Mouse (Mus musculus) inflammation-experienced regulatory T-cells, adult 6 months (primary cell): Measurements from ENCODE around the gene Madcam1. TPM values are rescaled to one million over a fixed set of nuclear protein-coding genes. Genes with fewer than 3 reads are reported as not detected.
A peak's percentile ranks its signal among the peaks of the same experiment; 100 is the strongest.
"Not testable (repeated sequence)": the region's sequence is repeated elsewhere in the genome, so short reads cannot be mapped to it uniquely, and the experiment has no call there.

Experiments used
- ATAC-seq: one replicate; pipeline ENCODE4 v1.8.0; 2017
- polyA plus RNA-seq, 3 experiments: library from polyadenylated mRNA; unstranded; fragments of 100-300 nt; shearing (Covaris generic); gene quantifications; one replicate each; pipeline ENCODE4 v1.2.1; 2017

Gene Madcam1
- polyA plus RNA-seq, 3 experiments from 2014 or later, result not detected

- no peak for ATAC-seq
Measured at GRCm38 (mm10) chr10:79691986-79692548, 27.7 kb downstream of the Madcam1 start.

- ATAC-seq, result no peak
Measured at GRCm38 (mm10) chr10:79693580-79694378, 29.4 kb downstream of the Madcam1 start.

GRCm38 (mm10) chr10:79694379-79694655 lies 30.0 kb downstream of the Madcam1 start:
- no peak for ATAC-seq

- ATAC-seq, result peak; percentile 58
Measured at GRCm38 (mm10) chr10:79695231-79696128, 31.1 kb downstream of the Madcam1 start.

GRCm38 (mm10) chr10:79696129-79696651 lies 31.8 kb downstream of the Madcam1 start:
- no peak for ATAC-seq

GRCm38 (mm10) chr10:79697916-79698315 lies 33.6 kb downstream of the Madcam1 start:
- ATAC-seq, result no peak

GRCm38 (mm10) chr10:79698459-79698858 lies 34.1 kb downstream of the Madcam1 start:
- ATAC-seq, result no peak

- no peak for ATAC-seq
Measured at GRCm38 (mm10) chr10:79700676-79701075, 36.3 kb downstream of the Madcam1 start.

GRCm38 (mm10) chr10:79701443-79702129 lies 37.2 kb downstream of the Madcam1 start:
- ATAC-seq, result no peak

- not testable (repeated sequence) for ATAC-seq
Measured at GRCm38 (mm10) chr10:79702970-79703369, 38.6 kb downstream of the Madcam1 start.

- no peak for ATAC-seq
Measured at GRCm38 (mm10) chr10:79703541-79703940, 39.2 kb downstream of the Madcam1 start.

- peak; percentile 99 for ATAC-seq
Measured at GRCm38 (mm10) chr10:79704065-79704969, 40.0 kb downstream of the Madcam1 start, which contains the start of gene Bsg. Bsg (plus strand) TSS chr10:79704491.

- no peak for ATAC-seq
Measured at GRCm38 (mm10) chr10:79704970-79705360, 40.6 kb downstream of the Madcam1 start.

- no peak for ATAC-seq
Measured at GRCm38 (mm10) chr10:79705951-79706350, 41.6 kb downstream of the Madcam1 start.

GRCm38 (mm10) chr10:79706406-79707094 lies 42.2 kb downstream of the Madcam1 start:
- no peak for ATAC-seq

- ATAC-seq, result no peak
Measured at GRCm38 (mm10) chr10:79707162-79707561, 42.8 kb downstream of the Madcam1 start.

GRCm38 (mm10) chr10:79707759-79708158 lies 43.4 kb downstream of the Madcam1 start:
- ATAC-seq, result no peak

GRCm38 (mm10) chr10:79708668-79709067 lies 44.3 kb downstream of the Madcam1 start:
- ATAC-seq, result no peak

GRCm38 (mm10) chr10:79709307-79709706 lies 44.9 kb downstream of the Madcam1 start:
- ATAC-seq, result no peak

- no peak for ATAC-seq
Measured at GRCm38 (mm10) chr10:79712029-79712428, 47.7 kb downstream of the Madcam1 start.
